Mouse (Mus musculus) splenic B cell, adult 2 months (primary cell): ENCODE data around the gene Rtl3.

ENCODE experiments used
- DNase-seq: peaks from one replicate; pipeline ENCODE4 v3.0.0-alpha.2; 2011; ENCODE audit warnings: low read depth, low spot score
- H3K27me3 ChIP-seq: 2 replicates; pipeline ENCODE4 v1.6.1; 2012; ENCODE audit warnings: mild to moderate bottlenecking, low read length, moderate library complexity, mixed read lengths; ENCODE audit not compliant: control insufficient read depth, poor library complexity, insufficient read depth, severe bottlenecking
- H3K36me3 ChIP-seq: 2 replicates; pipeline ENCODE4 v1.6.1; 2012; ENCODE audit warnings: mild to moderate bottlenecking, low read length, moderate library complexity, mixed read lengths; ENCODE audit not compliant: control insufficient read depth, poor library complexity, insufficient read depth, severe bottlenecking

The Rtl3 gene

DNA sequence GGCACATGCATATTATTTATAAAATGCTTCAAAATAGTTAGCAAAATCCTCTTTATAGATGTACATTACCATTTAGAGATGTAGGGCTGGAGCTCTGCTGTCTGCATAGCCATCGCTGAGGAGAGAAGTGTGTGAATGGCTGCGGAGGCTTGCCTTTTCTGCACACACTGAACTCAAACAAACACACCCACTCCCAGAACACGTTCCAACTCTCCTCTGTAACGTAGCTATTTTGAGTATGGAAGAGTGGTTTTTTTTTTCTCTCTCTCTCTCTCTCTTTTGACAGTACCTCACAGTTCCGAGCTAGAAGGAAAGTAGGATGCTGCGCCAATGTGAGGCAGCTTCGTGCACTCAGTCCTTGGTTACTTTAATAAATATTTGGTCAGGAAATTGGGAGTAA, at the start of gene Rtl3:
Rtl3 (minus strand) TSS at position 236 of the 400 bp plus-strand sequence.
- no peaks in the 10 kb centered on the region for H3K36me3 ChIP-seq
- no peaks in the 10 kb centered on the region for H3K27me3 ChIP-seq
- no peak for DNase-seq

DNA sequence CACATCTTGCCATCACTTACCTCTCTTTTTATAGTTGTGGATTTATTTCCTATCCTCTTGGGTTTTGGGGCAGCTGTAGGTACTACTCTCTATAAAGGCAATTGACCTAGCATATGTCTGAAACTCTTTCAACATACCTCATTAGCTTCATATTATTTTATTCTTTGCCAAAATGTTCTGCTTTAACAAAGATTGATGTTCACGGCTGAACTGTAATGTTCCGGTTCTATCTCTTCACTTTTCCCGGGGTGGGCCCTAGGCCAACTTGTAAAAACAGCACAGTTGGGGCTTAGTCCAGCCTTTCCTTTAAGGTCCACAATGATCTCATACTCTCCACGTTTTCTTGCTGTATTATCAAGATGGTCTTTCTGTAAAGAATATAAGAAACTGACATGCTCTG, 31.9 kb upstream of the Rtl3 start:
- H3K36me3 ChIP-seq = no peaks in the 10 kb centered on the region
- H3K27me3 ChIP-seq = no peaks in the 10 kb centered on the region
- DNase-seq = no peak

DNA sequence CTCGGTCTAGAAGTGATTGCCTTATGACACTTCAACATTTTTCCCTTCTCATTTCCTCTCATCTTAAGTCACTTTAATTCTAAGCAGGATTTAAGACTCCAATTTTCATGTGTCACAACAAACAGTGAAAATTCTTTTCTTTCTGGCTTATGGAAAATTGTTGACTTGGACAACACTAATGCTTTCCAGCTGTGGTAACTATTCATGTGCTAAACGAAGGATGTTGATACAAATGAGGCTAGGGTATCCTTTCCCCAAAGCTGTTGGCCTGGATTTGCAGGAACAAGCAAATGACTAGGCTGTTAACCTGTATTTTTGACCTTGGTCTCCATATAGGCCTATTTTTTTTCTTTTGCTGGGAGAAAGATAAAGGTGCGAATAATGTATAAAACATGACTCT, 31.4 kb upstream of the Rtl3 start:
- DNase-seq = no peak
- Histone ChIP-seq H3K36me3 (no peaks in the 10 kb centered on the region), H3K27me3 (no peaks in the 10 kb centered on the region)

DNA sequence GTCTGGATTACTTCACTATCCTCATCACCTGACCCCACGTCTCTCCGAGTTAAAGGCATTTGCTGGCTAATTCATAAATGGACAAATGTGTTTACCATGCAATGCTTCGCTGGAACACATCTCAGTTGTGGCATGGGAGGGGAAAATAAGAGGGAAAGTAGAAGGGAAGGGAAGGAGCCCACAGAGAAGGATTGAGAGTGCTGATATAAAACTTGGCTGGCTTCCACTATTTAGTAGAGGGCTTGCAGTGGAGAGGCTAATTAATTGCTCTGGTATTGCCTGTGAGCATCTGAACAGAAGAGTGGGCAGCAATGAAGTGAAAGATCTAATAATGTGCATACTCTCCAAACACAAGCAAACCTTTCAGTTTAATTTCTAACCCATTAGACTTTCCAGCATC, 31.0 kb upstream of the Rtl3 start:
- no peaks in the 10 kb centered on the region for H3K27me3 ChIP-seq
- no peaks in the 10 kb centered on the region for H3K36me3 ChIP-seq
- DNase-seq = no peak

DNA sequence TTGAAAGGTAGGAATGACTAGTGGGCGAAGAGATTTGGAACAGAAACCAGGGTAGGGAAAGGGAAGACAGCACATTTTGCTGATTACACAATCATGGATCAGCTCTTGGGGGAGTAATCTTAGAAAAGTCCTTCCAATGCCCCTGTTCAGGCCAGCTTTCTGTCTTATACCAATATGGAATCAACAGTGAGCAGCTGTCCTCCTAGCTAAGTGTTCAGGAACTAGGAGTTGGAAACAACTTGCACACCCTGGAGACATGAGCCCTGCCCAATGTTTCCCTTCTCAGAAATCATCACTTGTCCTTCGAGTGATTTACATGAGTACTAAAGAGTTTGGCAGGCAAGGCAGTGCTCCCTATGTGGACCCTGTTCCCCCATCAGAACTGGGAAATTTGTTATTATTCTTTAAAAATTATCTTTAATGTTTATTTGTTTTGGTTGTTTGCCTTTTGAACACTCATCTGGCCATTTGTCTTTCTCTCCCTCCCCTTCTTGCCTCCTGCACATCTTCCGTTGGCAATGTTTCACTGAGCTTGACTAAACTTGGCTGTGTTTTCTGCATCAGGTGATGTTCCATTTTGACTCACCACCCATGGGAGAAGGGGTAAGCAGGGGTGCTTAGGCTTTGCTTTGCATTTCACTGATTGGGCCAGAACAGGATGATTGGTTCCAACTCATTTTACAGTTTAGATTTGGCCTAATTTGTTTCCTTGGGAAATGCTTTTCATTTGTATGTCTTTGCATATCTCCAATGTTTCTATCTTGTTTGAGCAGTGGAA, 13.3 kb upstream of the Rtl3 start:
- H3K36me3 ChIP-seq = no peaks in the 10 kb centered on the region
- H3K27me3 ChIP-seq = no peaks in the 10 kb centered on the region
- DNase-seq = no peak

DNA sequence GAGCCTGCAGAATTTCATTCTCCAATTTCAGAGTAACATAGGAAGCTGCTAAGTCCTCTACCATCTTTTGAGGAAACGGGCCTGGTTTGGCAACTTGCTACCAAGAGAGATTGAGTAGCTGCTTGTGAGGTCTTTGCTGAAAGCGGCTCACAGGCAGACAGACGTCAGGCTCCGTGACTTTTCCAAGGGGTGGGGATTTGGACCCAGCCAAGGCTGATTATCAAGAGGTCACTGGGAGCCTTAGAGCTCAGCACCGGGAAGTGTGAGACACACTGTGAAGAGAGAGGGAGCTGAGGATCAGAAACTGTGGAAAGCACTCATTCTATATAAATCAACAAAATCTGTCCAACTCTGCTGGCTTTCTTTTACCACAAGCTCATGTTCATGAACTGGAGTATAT, 853 bp downstream of the Rtl3 start:
- DNase-seq = no peak
- Histone ChIP-seq H3K27me3 (no peaks in the 10 kb centered on the region), H3K36me3 (no peaks in the 10 kb centered on the region)

DNA sequence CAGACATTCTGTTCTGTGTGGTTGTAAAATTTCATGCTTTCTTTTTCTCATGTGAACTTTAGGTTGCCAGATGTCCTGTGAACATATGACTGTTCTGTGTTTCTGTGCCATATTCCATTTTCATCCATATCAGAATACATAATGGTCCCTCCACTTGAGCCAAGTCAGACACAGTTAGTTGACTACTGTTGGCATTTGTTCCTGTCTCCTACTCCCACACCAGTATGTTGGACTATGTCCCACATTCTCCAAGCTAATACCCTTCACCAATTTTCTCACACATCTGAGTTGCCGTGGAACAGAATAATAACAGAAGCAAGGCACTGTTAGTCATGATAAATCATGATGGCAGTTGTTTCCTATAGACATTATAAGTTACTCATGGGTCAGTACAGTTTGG, 9.9 kb downstream of the Rtl3 start:
- no peak for DNase-seq
- H3K36me3 ChIP-seq = no peaks in the 10 kb centered on the region
- no peaks in the 10 kb centered on the region for H3K27me3 ChIP-seq

DNA sequence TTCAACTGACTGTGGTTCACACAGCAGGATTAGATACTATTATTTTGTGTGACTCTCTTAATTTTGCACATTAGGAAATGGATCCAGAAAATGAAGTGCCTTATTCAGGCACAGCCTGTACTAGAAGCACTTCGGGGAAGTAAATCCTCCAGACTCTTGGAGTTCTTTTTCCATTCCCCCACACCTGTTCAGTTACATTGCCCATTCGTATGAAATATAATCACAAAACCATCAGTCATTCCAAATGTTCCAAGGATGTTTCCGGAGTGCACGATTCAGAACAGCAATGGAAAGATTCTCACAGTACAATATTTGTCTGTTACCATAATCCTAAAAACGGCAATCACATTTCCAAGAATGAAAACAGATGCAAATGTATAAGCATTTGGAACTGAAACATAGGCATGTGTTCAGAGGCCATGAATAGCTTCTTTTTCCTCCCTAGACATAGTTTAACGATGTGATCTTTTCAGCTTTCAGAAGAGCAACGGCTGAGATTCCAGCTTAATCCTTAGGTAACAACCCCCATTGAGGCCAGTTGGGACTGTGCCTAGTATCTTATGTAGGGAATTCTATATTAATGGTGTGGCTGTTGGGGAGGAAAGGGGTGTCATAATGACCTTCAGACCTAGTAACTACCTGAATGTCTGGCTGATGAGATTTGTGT, 30.8 kb downstream of the Rtl3 start:
- DNase-seq = no peak
- H3K36me3 ChIP-seq = no peaks in the 10 kb centered on the region
- H3K27me3 ChIP-seq = no peaks in the 10 kb centered on the region

DNA sequence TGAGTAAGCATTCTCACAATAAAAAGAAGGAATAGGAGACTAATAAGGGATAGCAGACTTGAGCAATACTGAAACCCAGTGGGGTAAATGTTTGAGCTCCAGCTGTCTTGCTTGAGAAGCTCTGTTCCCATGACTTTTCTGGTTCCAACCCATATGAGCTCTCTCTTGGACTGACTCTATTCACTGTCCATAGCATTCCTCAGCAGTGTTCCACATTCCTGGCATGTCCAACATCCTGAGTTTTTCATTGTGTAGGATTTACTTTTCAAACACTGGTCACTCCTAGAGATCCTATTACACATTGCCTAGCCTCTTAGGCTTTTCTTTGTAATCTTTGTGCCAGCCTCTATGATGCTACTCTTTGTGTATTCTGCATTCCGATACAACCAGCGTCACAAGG, 36.1 kb downstream of the Rtl3 start:
- H3K36me3 ChIP-seq = no peaks in the 10 kb centered on the region
- DNase-seq = no peak
- H3K27me3 ChIP-seq = no peaks in the 10 kb centered on the region

DNA sequence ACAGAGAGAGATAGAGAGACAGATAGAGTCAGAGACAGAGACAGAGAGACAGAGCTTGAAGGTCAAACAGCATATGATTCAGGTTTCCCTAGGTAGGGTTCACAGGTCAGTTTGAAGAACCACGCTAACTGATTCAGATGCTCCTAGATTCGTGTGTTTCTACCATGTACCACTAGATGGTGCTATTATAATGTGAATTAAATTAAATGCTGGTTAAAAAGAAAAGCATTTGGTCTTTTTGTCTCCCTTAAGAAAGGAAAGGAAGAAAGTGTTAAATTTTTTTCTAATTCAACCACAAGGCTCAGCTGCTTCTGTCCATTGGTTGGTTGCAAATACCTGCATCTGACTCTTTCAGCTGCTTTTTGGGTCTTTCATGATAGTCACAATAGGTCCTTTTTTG, 45.8 kb downstream of the Rtl3 start:
- peak; percentile 55 for DNase-seq
- no peaks in the 10 kb centered on the region for H3K36me3 ChIP-seq

More for the DNA sequence above, 45.8 kb downstream of the Rtl3 start:
- no peaks in the 10 kb centered on the region for H3K27me3 ChIP-seq
